Mouse (Mus musculus) liver, embryonic 14.5 days (tissue): ENCODE measurements at regions not wholly inside any gene's neighbourhood (a gene's known extent, or its start where the extent isn't known, plus 50 kb on each side); places are given as distances from the start of the nearest gene placed in this dataset.

Experiments
- CTCF ChIP-seq: IDR thresholded peaks from 2 replicates; pipeline ENCODE4 v1.5.1; 2016; ENCODE audit warnings: antibody characterized with exemption, low read depth, control low read depth
- EP300 ChIP-seq: IDR thresholded peaks from 2 replicates; pipeline ENCODE4 v1.6.1; 2016; ENCODE audit warnings: antibody characterized with exemption, low read depth

GRCm38 (mm10) chr8:40005207-40005837 is 669.6 kb upstream of the Adam24 start:
- TF ChIP-seq CTCF, result no peak
- no peak for TF ChIP-seq EP300
